Mouse (Mus musculus) heart, embryonic 16.5 days (tissue): Measurements from ENCODE around the gene Muc5b. TPM values are rescaled to one million over a fixed set of nuclear protein-coding genes. Genes with fewer than 3 reads are reported as not detected.
"Not testable (repeated sequence)": the region's sequence is repeated elsewhere in the genome, so short reads cannot be mapped to it uniquely, and the experiment has no call there.

Experiments used
- ATAC-seq: fragments of 200-750 bp; cut with Nextera tagmentation; replicated peaks from 2 replicates; pipeline ENCODE4 v1.8.0; 2017; ENCODE audit warnings: moderate number of reproducible peaks; ENCODE audit not compliant: insufficient read depth, low FRiP score; ENCODE audit errors: extremely low read depth
- H3K27ac ChIP-seq: fragments of 300-500 bp; sonication (generic); 2 replicates; pipeline ENCODE4 v1.5.1; 2014; ENCODE audit warnings: mild to moderate bottlenecking, low read length, control low read depth, moderate library complexity
- H3K27me3 ChIP-seq: fragments of 300-500 bp; sonication (generic); 2 replicates; pipeline ENCODE4 v1.6.1; 2014; ENCODE audit warnings: low read length, mixed read lengths; ENCODE audit not compliant: control insufficient read depth, insufficient read depth
- H3K36me3 ChIP-seq: fragments of 300-500 bp; sonication (generic); 2 replicates; pipeline ENCODE4 v1.6.1; 2014; ENCODE audit not compliant: control insufficient read depth, insufficient read depth
- H3K4me1 ChIP-seq: fragments of 300-500 bp; sonication (generic); 2 replicates; pipeline ENCODE4 v1.6.1; 2014; ENCODE audit warnings: low read length, mixed read lengths; ENCODE audit not compliant: control insufficient read depth, insufficient read depth
- H3K4me2 ChIP-seq: fragments of 300-500 bp; sonication (generic); 2 replicates; pipeline ENCODE4 v1.6.1; 2014; ENCODE audit warnings: low read depth, mild to moderate bottlenecking, control low read depth, low read length
- H3K4me3 ChIP-seq: fragments of 300-500 bp; sonication (generic); 2 replicates; pipeline ENCODE4 v1.5.1; 2014; ENCODE audit warnings: mild to moderate bottlenecking, control low read depth, low read length
- H3K9ac ChIP-seq: fragments of 300-500 bp; sonication (generic); 2 replicates; pipeline ENCODE4 v1.6.1; 2014; ENCODE audit warnings: low read length, control low read depth
- H3K9me3 ChIP-seq: fragments of 300-500 bp; sonication (generic); replicated peaks from 2 replicates; pipeline ENCODE4 v1.6.1; 2016; ENCODE audit warnings: low read length; ENCODE audit not compliant: control insufficient read depth
- WGBS: fragments of 180-500 bp; shearing (Covaris S2); extraction: QIAGEN DNeasy Blood & Tissue Kit; methylation state at CpG from one replicate; pipeline ENCODE4 v1.1.7; 2014; 5-methylcytosine and 5-hydroxymethylcytosine counted together
- polyA plus RNA-seq: library from polyadenylated mRNA; unstranded; fragments of >200 nt; fragmentation: Nextera tagmentation; extraction: Ambion mirVana; gene quantifications from 2 replicates; pipeline ENCODE4 v1.2.1, GENCODE M21; 2015

The Muc5b gene
- polyA plus RNA-seq = 0.29 and 0.43 TPM in 2 replicates

GRCm38 (mm10) chr7:141838779-141839178 is at the start of gene Muc5b:
Gene Muc5b, plus strand, starts transcription at chr7:141839070.
- WGBS = 53% methylated on average over 5 of the region's 5 CpGs
- Histone ChIP-seq H3K4me1 (peaks cover 23% of the 10 kb centered on the region), H3K9me3 (no peaks in the 10 kb centered on the region), H3K36me3 (no peaks in the 10 kb centered on the region), H3K4me2 (no peak within 1 kb of the TSS), H3K27me3 (no peaks in the 10 kb centered on the region; the same call in none of the 2 replicates), H3K9ac (no peak within 1 kb of the TSS), H3K4me3 (no peak within 1 kb of the TSS), H3K27ac (no peak within 1 kb of the TSS)
- peak; percentile 59; the same call in 1 of the 2 replicates for ATAC-seq

DNA sequence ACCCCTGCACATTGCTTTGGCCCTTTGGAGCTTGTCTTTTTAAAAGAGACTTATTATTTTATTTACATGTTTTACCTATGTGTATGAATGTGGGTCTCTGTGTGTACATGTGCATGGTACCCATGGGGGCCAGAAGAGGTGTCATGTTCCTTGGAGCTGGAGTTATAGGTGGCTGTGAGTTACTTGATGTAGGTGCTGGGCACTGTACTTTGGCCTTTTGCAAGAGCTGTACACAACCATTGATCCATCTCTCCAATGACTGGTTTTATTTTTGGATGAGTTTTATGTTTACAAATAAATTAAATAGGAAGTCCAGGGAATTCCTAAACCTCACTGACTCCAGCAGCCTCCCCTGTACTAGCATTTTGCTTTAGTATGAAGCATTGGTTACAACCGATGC is 44.6 kb upstream of the Muc5b start:
- H3K27ac ChIP-seq = no peak overlapping the region

GRCm38 (mm10) chr7:141803206-141803605 is 35.7 kb upstream of the Muc5b start:
- Histone ChIP-seq H3K27me3 (no peaks in the 10 kb centered on the region), H3K4me3 (no peak overlapping the region), H3K4me1 (no peaks in the 10 kb centered on the region), H3K36me3 (no peaks in the 10 kb centered on the region), H3K9me3 (peaks cover 9% of the 10 kb centered on the region), H3K9ac (no peak overlapping the region), H3K4me2 (no peak overlapping the region), H3K27ac (no peak overlapping the region)
- WGBS = 83% methylated on average over 7 of the region's 7 CpGs
- ATAC-seq = no peak

More for the DNA sequence above, 44.6 kb upstream of the Muc5b start:
- WGBS = 89% methylated on average over 1 of the region's 1 CpGs
- no peak for ATAC-seq
- Histone ChIP-seq H3K9ac (no peak overlapping the region), H3K4me2 (no peak overlapping the region), H3K36me3 (no peaks in the 10 kb centered on the region), H3K27me3 (no peaks in the 10 kb centered on the region), H3K9me3 (peaks cover 23% of the 10 kb centered on the region), H3K4me1 (no peaks in the 10 kb centered on the region), H3K4me3 (no peak overlapping the region)

- ATAC-seq = no peak
- H3K9me3 ChIP-seq = no peaks in the 10 kb centered on the region
- H3K27me3 ChIP-seq = no peaks in the 10 kb centered on the region
- H3K9ac ChIP-seq = no peak overlapping the region
- no peaks in the 10 kb centered on the region for H3K4me1 ChIP-seq
- H3K4me3 ChIP-seq = no peak overlapping the region
- H3K4me2 ChIP-seq = no peak overlapping the region
- no peaks in the 10 kb centered on the region for H3K36me3 ChIP-seq
- WGBS = 79% methylated on average over 7 of the region's 7 CpGs
- no peak overlapping the region for H3K27ac ChIP-seq
Measured at GRCm38 (mm10) chr7:141805384-141805783, 33.5 kb upstream of the Muc5b start.

DNA sequence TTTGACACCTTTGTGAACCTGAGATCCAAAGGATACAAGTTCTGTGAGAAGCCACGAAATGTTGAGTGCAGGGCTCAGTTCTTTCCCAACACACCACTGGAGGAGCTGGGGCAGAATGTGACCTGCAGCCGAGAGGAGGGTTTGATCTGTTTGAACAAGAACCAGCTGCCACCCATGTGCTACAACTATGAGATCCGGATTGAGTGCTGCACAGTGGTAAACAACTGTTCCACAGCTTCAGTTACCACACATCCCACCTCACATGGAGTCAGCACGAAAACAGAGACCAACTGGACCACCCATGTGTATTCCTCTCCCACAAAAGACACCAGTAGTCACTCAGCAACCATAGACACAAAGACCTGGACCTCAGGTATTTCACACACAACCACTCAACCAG is 31.0 kb upstream of the Muc5b start:
- not testable (repeated sequence) for H3K27me3 ChIP-seq, H3K9me3 ChIP-seq, H3K4me2 ChIP-seq, H3K4me1 ChIP-seq, H3K4me3 ChIP-seq, H3K27ac ChIP-seq, H3K36me3 ChIP-seq, H3K9ac ChIP-seq, ATAC-seq
- WGBS = no CpG with 5 or more reads among the region's 4 CpGs

DNA sequence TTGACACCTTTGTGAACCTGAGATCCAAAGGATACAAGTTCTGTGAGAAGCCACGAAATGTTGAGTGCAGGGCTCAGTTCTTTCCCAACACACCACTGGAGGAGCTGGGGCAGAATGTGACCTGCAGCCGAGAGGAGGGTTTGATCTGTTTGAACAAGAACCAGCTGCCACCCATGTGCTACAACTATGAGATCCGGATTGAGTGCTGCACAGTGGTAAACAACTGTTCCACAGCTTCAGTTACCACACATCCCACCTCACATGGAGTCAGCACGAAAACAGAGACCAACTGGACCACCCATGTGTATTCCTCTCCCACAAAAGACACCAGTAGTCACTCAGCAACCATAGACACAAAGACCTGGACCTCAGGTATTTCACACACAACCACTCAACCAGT is 28.9 kb upstream of the Muc5b start:
- not testable (repeated sequence) for H3K9me3 ChIP-seq, ATAC-seq, H3K27ac ChIP-seq, H3K4me1 ChIP-seq, H3K4me3 ChIP-seq, H3K36me3 ChIP-seq, H3K4me2 ChIP-seq, H3K9ac ChIP-seq, H3K27me3 ChIP-seq
- no CpG with 5 or more reads among the region's 4 CpGs for WGBS

DNA sequence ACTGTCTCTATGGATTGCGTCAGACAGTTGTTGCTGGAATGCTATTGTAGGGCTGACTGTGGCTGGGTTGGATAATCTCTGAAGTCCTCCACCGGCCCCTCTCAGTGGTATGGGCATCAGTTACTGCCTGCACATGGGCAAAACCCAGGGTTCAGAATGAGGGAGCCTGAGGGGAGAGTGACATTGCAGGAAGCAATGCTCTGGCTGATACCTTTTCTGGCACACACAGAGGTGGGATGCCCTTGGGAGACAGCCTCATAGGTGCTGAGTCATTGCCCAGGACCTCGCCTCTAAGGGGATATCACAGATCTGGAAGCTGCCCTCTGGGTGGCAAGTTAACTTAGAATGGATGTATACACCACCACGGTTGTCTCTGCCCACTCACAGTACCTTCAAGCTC is 25.5 kb upstream of the Muc5b start:
- Histone ChIP-seq H3K27ac (no peak overlapping the region), H3K9ac (no peak overlapping the region), H3K27me3 (no peaks in the 10 kb centered on the region), H3K4me2 (no peak overlapping the region), H3K36me3 (no peaks in the 10 kb centered on the region), H3K4me3 (no peak overlapping the region), H3K9me3 (no peaks in the 10 kb centered on the region), H3K4me1 (no peaks in the 10 kb centered on the region)
- WGBS = 63% methylated on average over 4 of the region's 4 CpGs
- ATAC-seq = no peak

GRCm38 (mm10) chr7:141815361-141815760 is 23.5 kb upstream of the Muc5b start:
- 76% methylated on average over 4 of the region's 4 CpGs for WGBS

DNA sequence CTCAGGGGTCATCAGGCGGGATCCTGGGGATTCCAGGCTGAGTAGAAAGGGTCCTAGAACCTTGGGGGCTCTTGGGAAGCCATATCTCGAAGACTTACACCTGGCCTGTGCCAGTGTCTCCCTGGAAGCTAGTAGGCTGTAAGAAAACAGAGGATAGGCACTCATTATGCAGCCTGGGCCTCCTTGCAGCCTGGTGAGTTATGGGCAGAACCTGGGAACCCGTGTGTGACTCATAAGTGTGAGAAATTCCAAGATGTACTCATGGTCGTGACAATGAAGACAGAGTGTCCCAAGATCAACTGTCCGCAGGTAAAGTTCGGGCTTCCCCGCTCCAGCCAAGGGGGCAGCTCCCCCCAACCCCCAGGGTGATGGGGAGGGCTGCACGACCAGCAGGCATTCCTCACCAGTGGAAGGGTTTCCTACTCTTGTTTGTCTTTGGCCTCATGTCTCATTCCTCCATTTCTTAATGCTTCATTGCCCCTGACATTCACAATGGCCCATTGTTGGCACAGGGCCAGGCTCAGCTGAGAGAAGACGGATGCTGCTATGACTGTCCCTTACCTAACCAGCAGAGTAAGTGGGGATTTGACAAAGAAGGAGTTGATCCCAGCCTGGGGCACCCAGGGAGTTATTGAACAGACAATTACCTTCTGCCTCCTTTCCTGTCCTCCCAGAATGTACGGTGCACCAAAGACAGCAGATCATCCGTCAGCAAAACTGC is 21.4 kb upstream of the Muc5b start:
- WGBS = 63% methylated on average over 11 of the region's 11 CpGs
- ATAC-seq = no peak
- Histone ChIP-seq H3K27ac (no peak overlapping the region), H3K4me2 (no peak overlapping the region), H3K9ac (no peak overlapping the region), H3K9me3 (no peaks in the 10 kb centered on the region), H3K36me3 (no peaks in the 10 kb centered on the region), H3K4me1 (no peaks in the 10 kb centered on the region), H3K27me3 (no peaks in the 10 kb centered on the region), H3K4me3 (no peak overlapping the region)

More at GRCm38 (mm10) chr7:141815361-141815760, 23.5 kb upstream of the Muc5b start:
- Histone ChIP-seq H3K4me2 (no peak overlapping the region), H3K4me1 (no peaks in the 10 kb centered on the region), H3K27me3 (no peaks in the 10 kb centered on the region), H3K9me3 (no peaks in the 10 kb centered on the region), H3K4me3 (no peak overlapping the region), H3K9ac (no peak overlapping the region), H3K36me3 (no peaks in the 10 kb centered on the region), H3K27ac (no peak overlapping the region)
- ATAC-seq = no peak
